Mouse (Mus musculus): ENCODE results near the gene Ly6g6e. TPM values are rescaled to one million over a fixed set of nuclear protein-coding genes. Genes with fewer than 3 reads are reported as not detected.
"Not testable (repeated sequence)": the region's sequence is repeated elsewhere in the genome, so short reads cannot be mapped to it uniquely, and the experiment has no call there.

Gene Ly6g6e
- total RNA-seq, 1 experiment from 2014 or later: not detected

DNA sequence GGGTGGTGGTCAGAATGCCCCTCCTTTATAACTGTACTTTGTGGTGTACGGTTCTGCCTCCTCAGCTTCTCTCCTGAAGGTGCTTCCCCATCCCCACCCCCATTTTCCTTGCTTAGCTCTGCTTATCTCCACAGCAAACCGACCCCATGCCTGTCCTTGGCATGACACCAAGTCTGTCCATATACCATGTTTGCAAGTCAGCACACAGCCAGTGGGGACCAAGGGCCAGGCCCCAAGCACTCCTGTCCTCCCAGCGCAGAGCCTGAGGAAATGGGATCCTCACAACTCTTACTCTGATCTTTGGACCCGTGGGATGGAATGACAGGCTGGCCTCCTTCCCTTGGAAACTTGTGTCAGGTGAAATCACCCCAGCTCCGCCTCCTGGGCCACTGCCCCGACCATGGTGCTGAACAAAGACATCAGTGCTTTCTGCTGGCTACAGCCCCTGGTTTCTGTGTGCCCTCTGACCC lies 26.6 kb downstream of the Ly6g6e start:
- no peak for DNase-seq

DNA sequence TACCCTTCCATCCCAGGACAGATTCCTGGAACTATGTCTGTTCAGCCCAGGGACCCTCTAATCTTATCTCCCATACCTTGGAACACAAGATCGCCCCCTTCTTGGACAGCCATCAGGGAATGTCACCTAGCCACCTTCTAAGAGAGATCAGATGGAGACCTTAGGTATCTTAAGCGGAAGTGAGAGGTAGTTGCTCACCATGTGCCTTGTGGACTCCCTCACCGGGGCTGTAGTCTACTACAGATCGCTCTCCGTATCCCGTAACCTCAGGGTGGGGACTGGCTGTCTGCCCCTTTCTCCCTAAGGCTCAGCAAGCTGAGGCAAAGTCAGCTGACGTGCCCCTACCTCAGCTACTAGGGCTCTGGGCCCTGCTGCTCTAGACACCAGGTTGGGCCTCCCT lies 27.4 kb downstream of the Ly6g6e start:
- no peak for DNase-seq

DNA sequence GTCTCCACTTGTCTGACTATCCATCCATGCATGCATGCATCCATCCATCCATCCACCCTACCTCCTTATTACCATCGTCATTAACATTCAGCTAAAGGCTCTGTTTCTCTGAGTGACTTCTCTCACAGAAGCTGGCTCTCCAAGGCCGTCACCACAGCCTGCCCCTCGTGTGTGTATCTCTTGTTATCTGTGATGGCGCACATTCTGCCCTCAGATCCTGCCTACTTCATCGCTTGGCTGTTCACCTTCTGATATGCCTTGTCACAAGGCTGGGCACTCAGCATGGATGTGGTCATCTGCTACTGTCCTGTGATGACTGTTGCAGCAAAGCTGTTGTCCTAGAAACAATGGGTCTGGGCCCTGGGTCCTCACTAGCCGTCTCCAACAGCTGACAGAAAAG lies 28.1 kb downstream of the Ly6g6e start:
- no peak for DNase-seq

DNA sequence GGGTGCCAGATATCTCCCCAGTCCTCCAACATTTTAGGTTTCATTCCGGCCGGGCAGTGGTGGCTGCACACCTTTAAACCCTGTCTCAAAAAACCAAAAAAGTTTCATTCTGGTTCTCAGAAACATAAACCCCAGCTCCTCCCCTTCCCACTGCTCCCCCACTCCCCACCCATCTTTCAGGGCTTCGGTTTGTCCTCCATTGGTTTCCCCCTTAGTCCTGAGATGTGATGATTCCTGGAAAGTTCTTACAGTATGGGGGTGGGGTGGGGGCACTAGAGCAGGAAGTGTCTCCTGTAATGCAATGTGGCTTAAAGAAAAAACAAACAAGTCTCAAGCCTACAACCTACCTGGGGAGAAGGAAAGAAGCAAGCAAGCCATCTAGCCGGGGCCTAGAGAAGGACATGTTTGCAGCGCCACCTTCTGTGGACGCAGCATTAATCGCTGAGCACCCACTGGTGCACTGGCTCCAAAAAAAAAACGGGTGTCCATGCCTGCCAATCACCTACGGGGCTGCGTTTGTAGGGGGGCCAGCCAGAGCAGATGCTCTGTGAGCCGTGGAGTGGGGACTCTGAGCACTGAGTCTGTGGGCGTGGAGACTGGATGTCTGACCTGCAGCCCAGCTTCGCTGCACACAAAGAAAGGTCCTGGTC lies 29.2 kb downstream of the Ly6g6e start:
- DNase-seq: peak; percentile 63

DNA sequence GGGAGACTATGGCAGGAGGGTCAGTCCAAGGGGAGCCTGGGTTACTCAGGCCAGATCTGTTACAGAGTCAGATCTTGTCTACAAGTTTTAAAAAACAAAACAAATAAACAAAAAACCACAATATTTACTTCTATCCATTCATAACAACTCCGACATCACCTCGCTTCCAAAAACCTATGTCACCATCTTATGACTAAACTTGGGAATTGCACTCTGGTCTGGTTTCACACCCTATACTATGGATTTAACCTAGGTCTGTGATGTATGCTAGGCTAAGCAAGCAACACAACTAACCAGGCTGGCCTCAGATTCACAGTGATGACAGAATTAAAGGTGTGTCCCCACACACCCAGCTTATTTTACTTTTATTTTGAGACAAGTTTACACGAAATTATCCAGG lies 29.8 kb downstream of the Ly6g6e start:
- DNase-seq: no peak

DNA sequence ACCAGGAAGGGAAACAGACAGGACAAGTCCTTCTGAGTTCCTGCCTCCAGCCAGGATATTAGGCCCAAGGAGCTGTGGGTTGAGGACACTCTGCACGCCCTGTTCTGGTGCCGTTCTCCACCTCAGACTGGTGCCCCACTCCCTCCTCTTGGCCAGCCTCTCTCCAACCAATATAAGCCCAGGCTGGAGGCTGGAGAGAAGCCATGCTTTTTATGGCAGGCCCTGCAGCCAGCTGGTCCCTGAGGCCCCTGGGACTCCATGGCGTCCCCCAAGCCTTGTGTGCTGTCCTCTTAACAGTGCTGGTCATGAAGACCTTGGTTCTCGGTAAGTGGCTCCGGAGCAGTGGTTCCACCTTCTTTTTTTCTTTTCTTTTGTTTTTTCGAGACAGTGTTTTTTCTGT lies 31.4 kb downstream of the Ly6g6e start, which contains the start of gene Ly6g5c:
Gene Ly6g5c (plus strand): TSS at position 183 of the 400 bp plus-strand sequence.
- no peak for DNase-seq

DNA sequence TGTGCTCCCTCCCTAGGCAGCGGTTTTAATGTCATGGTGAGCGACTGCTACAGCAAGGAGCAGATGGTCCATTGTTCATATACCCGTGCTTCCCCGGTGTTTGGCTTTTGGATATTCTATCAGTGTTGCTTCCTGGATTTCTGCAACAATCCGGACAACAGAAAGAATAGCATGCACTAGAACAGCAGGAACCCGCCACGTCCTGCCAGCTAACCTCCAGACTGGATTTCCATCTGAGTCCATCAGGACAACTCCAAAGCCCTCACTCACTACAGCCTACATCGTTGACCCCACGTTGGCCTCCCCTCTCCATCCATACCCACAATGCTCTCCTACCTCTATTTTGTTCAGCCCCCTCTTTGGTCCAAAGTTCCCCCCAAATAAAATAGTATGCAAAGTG lies 35.1 kb downstream of the Ly6g6e start:
- DNase-seq: no peak

DNA sequence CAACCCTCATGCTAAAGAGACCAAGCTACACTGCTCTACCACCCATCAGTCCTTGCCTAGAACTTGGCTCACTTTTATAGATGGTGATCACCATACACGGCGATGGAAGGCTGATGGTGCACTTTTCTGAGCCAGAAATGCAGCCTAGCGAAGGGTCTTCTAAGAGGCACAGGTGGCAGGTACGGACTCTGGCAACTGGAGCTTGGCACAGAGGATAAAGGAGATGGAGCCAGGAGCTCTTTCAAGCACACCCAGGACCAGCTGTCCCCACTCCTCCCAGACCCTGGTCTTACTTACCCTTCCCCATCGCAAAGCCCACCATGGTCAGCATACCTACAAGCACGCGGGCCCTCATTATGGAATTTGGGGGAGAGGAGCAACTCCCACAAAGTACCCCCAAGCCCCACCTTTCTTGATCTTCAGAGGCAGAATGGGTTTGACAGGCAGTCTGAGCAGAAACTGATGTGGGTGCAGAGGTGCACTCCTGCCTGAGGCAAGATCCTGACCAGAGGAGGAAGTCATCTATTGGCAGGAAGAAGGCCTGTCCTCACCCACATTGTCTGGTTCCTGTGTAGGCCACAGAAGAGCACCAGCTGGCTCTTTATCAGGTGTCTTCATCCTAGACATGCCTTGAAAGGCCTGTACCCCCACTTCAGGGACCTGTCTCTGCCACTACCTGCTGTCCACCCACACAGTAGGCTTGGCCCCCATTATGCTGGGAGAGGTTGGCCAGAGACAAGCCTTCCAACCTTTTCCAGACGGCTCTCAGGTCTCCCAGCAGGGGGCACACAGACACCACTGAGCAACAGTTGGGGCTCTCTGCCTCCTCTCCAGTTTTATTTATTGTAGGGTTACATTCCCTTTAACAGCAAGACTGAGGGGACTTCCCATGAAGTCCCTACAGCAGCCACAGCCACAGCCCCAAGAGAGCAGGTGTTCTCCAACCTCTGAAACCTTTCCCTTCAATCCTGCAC lies 38.6 kb downstream of the Ly6g6e start, which contains the start of gene Ly6g5b:
Gene Ly6g5b (minus strand): TSS at position 383 of the 974 bp plus-strand sequence.
- DNase-seq: peak; percentile 63

DNA sequence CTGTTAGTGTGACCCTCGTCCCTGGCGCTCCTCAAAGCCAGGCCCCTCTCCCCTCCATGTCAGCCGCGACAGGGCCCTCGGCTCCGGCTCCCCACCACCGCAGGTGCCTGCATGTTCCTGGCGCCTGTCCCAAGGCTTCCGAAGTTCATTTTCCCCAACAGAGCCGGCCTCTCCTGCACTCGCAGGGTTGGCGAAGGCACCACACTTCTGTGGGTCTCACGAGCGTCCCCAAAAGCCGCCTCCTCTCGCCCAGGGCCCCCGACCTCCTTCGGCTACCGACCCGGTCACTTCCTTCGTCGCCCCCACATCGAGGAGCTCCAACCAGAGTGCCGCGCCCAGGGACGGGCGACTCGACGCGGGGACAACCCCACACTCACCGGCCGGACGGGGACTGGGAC lies 44.0 kb downstream of the Ly6g6e start:
- peak; percentile 75 for DNase-seq

DNA sequence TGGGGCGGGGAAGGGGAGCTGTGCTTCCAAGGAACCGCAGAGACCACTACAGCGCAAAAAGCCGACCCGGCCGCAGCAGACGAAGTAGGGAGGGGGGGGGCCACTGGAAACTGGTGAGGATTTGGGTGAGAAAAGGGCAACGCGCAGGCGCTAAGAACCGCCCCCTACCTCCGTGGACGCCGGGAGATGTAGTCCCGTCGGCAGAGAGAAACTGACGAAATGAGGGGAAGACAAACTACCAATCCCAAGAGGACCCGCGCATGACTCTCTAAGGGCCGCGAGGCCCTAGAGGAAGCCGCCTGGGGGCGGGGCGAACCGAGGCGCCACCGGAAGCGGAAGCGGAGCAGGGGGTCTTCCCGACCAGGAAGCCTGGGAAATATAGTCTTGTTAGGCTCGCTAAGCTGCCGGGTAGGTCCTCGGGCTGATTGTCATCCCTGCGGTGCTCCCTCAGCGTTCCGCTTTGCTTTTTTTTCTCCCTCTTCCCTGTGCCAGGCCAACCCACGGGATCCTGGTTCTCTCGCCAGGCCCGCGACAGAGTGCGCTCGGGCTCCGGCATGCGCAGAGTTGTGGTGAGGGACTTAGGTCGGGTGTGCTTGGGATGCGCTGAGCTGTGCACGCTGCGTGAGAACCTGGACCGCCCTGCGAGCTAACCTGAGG lies 44.6 kb downstream of the Ly6g6e start, which contains the start of gene Gpank1:
Gene Gpank1 (plus strand): TSS at position 313 of the 657 bp plus-strand sequence.
- DNase-seq: peak; percentile 99

DNA sequence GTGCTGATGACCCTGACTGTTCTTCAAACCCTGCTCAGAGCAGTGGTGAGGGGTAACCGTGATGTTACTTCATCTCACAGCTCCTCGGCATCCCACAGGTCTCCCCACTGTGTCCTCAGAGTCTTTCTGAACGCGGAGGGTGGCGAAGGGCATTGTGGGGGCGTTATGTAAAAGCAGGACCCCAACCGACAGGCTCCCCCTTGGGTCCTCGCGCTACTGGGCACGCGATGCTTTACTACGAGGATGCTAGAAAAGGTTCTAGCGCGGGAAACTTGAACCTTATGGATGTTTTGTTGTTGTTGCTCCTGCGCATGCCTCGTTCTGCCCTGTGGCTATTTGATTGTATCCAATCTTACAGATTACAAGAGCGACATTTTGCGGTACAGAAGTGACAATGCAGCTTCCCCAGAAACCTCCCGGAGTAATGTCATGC lies 45.2 kb downstream of the Ly6g6e start, which contains the start of gene Csnk2b:
Gene Csnk2b (minus strand): TSS at position 183 of the 433 bp plus-strand sequence.
- peak; percentile 77 for DNase-seq

DNA sequence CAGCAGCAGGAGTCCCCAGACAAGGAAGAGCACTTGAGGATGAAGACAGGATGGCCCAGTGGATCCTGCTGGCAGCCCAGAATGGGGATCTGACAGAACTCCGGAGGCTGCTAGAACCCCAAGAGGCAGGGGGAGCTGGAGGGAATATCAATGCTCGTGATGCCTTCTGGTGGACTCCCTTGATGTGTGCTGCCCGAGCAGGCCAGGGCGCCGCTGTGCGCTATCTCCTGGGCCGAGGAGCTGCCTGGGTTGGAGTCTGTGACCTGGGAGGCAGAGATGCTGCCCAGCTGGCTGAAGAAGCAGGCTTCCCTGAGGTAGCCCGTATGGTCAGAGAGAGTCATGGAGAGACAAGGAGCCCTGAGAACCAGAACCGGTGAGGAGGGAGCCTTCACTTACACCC lies 46.6 kb downstream of the Ly6g6e start:
- not testable (repeated sequence) for DNase-seq

DNA sequence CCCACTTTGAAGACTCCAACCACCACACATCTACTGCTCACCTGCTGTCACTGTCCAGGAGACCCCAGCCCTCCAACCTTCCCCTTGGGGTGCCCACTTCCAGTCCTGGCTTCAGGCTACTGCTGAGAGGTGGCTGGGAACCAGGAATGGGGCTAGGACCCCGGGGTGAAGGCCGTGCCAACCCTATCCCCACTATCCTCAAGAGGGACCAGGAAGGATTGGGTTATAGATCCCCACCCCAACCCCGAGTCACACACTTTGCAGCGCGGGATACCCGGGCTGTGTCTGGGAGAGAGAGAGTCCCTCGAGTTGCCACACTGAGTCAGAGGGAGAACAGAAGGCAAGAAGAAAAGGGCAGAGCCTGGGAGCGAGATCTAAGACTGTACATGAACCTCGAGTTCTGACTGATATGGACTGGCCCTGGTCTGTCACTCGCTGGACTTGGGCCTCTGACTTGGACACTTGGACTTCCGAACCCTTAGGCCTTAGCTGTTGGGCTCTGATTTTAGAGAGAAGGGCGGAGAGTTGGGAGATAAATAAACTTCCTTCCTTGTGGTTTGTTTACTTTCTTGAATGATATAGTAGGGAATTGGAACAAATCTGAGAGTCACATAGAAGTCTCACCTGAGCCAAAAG lies 47.7 kb downstream of the Ly6g6e start:
- DNase-seq: not testable (repeated sequence)

DNA sequence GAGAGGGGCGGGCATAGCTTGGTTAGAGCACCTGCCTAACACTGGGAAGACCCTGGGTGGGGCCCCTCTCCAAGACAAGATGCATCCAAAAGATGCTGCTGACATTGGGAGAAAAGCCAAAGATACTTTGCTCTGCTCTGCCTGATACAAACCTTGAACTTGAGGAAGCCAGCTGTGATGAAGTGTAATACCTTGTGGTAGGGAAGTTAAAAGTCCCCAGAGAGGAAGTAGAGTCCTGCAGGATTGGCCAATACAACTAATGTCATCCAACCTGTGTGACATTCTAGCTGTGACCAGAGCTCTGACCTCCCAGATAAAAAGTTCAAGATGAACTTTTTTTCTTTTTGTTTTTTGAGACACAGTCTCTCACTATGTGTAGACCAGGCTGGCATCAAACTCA lies 48.4 kb downstream of the Ly6g6e start:
- DNase-seq: no peak

DNA sequence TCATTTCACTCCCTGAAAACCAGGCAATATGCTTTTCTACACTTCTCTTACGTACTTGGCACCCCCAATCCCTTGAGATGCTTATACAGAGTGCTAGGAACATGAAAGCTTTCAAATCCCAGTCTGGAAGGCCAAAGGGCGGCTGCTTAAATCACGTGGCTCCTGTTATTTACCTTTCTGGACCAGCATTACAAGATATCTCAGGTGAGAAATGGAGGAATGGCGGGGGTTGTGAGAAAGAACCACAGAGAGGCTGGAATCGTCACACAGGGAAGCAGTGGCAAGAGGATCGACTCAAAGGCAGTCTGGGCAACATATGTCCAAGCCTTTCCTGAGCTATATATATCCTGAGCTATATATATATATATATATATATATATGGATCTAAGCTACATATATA lies 48.9 kb downstream of the Ly6g6e start:
- DNase-seq: no peak

DNA sequence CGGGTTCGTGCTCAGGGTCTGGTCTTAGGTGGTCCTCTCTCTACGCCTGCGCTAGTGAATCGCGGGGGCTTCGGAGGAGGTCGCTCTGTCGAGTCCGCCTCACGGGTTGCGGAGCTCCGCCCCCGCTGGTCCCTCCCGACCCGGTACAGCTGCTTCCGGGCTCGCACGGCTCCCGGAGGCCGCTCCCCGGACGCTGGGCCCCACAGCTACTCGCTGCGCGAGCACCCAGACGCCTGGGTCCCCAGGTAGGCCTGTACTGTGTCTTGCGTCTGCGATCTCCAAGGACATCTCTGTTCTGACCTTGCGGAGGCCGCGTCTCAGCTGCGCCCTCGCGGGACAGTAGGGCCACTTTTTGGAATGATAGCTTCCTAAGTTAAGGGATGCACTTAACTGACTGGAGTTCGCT lies 49.5 kb downstream of the Ly6g6e start, which contains the start of gene D17H6S53E:
Gene D17H6S53E (plus strand): TSS at position 168 of the 406 bp plus-strand sequence.
- DNase-seq: peak; percentile 89

DNA sequence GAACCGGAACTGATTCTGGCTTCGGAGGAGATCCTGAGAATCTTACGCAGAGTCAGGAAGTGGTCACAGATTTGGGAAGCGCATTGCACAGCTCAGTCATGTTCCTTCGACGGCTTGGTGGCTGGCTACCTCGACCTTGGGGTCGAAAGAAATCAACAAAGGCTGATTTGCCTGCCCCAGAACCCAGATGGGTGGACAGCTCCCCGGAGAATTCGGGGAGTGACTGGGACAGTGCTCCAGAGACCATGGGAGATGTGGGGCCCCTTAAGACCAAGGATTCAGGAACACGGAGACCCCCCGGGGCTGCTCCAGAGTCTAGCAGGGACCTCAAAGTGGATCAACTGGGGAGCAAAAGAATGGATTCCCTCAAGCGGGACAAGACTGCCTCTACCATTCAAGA lies 50.3 kb downstream of the Ly6g6e start:
- peak; percentile 40 for DNase-seq
